Mouse (Mus musculus): ENCODE measurements around the gene Ctnna3.

Ctnna3 gene

DNA sequence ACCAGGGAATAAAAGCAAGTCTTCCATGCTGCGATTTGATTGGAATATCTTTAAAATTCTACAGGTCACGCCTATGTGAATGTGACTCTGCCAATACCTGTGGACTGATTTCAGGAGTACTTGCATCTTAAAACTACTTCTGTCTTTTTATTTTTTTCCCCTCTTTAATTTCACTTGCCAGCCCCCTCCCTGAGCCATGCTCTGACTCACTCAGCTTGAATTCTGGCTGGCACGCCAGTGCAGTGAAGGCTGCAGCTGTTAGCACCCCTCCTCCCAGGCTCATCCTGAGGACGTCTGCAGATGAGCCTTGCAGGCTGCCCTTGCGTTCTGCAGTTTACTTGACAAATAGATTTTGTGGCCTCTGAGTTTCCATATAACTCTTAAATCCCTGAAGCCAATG, 646.0 kb downstream of the Ctnna3 start:
- peak in 1 of 2 experiments; percentile 15 for DNase-seq (ENCODE audit: low spot score in 2 of 2)

DNA sequence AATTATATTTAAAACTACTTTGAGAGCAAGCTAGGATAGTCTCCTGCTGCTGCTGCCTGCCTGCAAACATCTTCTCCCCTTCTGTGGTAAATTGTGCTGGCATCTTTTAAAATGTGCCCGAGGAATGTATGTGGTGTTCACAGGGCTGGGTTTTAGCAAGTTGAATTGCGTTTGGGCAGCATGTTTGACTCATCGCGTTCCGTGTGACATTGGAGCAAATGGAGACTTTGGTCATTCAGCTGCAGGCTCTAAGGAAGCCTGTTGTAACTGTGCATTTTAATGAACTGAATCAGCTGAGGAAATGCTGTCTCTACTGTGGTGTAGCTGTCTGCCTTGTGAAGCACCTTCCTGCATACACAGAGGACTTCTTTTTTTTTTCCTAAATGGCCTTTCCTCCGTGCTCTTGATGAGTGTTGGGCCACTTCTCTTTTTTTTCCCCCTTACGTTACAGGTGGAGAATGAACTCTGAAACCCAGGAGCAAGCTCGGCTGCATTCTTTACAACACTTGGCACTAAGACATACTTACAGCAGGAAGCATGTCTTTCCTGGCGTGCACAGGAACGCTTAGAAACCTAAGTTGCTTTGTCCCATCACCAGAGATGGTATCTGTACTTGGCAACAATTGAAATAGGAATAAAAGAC, 646.6 kb downstream of the Ctnna3 start:
- no peak for DNase-seq (ENCODE audit: low spot score in 2 of 2)

DNA sequence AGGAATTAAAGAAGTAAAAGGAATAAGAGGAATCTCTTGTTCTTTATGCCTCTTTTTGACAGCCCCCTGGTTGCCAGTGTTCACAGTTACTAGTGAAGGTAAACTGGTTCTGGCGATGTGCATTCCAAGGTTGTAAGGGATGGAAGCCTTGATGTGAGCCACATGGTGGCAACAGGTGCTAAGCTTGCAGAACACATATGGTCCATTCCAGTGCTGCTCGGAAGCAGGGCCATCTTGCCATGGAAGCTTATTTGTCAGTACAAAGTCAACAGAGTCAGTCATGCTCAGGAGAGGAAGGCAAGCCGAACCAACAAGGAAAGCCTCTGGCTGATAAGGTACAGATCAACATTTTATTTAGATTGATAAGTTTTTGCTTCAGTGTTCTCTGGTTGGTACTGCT, 652.4 kb downstream of the Ctnna3 start:
- DNase-seq (ENCODE audit: low spot score in 2 of 2): no peak

DNA sequence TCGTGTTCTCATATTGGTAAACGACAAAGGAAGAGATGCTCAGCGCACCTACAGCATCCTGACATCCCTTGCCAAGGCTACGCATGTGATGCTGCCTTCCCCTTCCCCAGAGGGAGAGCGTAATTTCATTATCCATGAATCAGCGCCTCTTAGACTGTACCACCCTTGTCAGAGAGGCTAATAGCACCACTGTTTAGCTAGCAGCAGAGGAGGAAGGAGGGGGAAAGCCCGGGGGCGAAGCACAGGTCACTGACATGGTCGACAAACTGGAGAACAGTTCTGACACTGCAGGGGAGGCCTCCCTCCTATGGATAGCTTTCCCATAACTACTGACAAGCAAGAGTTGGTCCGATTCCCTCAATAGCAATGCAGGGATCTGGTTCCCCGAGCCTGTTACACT, 653.9 kb downstream of the Ctnna3 start:
- DNase-seq (ENCODE audit: low spot score in 2 of 2): no peak

DNA sequence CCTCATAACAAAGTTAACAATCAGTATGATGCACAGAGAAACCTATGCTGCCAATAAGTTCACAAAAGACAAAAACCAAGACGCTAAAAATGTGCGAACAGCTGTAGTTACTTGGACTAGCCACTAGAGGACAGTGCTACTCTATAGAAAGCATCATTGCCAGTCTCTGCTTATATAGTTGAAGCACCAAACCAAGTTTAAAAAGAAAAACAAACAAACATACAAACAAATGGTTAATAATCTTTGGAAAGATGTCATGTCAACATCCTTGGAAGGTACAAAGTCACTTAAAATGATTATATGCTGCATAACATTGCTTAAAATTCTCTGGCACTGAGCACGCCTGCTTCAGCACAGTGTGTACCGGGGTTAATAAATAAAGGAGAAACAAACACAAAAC, 654.6 kb downstream of the Ctnna3 start:
- DNase-seq (ENCODE audit: low spot score in 2 of 2): no peak

DNA sequence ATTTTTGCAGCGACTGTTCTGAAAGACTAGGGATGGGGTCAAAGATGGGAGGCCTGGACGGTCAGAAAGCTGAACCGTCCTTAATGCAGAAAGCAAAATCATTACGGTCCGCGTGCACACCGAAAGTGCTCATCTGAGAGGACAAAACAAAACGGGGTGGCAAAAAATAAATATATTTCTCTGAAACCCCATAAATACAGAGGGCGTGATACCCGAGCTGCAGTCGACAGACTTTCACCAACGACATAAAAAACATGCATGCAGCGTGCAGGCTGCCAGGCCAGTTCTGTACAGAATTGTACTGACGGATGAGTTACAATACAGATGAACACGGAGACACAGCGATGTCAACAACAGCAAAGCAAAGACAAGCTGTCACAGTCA, 656.3 kb downstream of the Ctnna3 start:
- DNase-seq (ENCODE audit: low spot score in 2 of 2): no peak

DNA sequence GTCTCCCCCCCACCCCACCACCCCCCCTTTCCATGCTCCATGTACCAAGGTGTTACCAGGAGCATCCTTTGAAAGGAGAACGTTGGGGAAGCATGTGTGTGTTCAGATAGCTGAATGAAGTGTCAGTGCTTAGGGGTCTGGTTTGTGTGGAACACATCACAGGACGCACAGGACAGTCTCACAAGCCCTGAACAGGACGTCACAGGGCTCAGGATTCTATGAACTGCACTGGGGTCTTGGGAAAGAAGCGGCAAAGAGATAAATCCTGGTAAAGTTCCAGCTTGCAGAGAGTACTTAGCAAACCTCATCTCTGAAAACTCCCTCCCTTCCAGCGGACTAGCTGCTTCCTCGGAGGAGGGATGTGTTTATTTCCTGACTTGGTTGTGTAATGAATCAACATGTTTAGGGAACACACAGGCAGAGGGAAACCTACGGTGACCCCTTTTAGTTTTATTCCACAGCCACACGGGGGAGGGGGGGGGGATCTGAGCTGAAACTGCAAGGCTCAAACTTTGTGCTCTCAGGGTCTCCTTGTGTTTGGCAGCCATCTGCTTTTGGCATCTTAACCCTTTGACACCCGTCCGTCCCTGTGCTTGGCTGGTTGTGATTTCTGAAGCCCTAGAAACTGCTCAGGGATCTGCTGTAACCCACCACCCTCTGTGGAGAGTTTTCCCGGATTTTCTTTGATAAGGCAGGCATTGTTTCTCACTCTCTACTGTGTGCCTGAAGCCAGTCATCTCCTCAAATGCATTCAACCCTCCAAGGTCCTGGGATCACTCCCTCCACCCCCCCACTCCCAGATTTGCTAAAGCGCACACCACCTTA, 656.9 kb downstream of the Ctnna3 start:
- DNase-seq (ENCODE audit: low spot score in 2 of 2): no peak

DNA sequence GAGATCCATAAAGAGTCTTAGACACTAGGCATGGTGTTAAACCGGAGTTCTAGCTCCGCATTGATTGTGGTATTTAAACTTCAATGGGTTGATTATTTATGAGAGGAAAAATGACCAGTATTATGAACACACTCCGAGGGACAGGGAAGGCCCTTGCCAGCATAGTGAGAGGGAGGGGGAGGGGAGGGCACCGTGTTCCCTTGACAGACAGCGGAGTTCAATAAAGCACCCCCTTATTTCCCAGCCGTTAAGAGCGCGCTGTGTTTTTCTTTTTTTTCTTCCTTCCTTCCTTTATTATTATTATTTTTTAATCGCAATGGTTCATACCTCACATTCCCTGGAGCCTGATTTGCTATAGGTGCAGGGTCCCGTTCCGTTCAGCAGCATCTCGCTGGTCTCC, 657.6 kb downstream of the Ctnna3 start:
- no peak for DNase-seq (ENCODE audit: low spot score in 2 of 2)

DNA sequence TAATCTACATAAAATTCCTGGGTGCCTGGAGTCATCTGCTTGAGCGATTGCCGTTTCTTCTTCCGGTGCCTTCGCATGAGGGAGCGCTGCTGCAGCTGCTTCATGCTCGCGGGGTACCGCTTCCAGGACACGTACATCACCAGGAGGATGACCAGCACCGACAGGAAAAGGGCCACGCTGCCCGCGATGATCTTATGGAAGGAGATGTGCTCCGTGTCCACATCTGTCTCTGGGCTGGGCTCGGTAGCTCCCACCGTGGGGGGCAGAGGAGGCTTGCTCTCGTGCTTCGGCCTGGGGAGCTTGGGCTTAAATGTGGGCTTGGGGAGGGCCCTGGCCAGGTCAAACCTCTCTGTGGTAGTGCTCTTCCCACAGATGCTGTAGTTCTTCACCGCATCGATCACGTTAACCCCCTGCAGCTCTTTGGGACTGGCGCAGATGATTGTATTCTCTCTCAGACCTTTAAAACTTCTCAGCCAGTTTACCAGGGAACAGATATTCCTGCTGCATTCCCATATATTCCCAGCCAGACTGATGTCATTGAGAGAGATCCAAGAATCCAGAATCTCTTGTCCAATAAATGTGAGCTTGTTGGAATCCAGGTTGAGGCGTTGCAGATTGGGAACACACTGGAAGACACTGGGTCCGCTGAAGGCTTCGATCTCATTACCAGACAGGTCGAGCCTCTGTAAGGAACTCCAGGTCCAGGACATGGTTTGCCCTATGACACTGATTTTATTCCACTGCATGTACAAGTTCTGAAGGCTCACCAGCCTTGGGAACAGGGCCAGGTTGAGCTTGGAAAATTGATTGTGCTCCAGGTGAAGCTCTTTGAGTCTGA, 658.3 kb downstream of the Ctnna3 start:
- no peak for DNase-seq (ENCODE audit: low spot score in 2 of 2)

DNA sequence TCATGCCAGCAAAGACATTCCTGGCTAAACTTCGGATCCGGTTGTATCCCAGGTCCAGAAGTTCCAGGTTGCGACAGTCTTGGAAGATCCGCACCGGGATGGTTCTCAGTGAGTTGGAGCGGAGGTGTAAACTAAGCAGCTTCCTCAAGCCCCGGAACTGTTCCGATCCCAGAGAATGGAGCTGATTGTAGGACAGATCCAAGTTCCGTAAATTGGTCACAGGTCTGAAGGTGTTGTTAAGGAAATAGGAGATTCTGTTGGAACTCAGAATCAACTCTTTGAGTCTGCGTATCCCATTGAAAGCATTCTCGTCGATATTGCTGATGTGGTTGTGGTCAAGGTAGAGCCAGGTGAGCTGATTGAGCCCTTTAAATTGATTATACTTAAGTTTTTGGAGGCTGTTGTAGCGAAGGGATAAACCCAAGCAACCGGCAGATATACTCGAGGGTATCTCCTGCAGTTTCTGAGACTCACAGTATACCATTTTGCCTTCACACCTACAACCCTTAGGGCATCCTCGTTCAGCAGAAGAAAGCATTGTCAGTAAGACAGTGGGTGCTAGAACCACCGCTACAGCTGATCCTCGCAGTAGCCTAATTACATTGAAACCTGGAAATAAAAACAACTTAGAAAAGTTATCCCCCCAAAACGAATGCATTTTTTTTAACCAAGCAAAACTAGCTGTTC, 659.0 kb downstream of the Ctnna3 start:
- DNase-seq (ENCODE audit: low spot score in 2 of 2): no peak

DNA sequence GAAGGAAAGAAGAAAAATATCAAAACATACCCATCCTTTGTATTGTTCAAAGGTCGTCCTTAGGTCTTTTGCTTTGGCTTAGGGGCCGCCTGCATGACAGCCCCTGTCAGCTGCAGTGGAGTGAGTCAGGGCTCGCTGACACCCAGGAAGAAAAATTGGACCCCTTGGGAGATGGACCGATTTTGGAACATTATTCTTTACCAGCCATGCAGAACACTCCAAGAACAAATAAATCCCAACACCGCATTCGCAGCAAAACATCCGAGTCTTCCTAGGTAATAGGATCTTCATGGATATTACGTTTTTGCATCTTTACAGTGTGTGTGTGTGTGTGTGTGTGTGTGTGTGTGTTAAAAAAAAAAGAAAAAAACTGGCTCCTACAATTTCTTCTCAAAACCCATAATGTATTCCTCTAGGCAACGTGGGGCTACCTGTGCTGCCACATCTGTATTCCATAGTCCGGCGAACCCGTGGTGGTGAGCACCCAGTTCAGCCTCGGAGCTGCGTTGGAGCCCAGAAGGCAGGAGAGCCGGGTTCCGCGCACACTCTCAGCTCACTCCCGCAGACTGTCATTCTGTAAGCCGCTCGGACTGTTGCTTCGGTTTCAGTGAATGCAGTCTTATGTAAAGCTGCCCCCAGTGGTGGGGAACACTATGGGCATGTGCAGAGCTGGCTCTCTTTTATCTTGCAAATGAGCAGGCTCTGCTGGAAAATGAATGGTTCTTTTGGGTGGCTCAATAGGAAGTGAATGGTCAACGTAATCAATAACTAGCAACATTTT, 660.0 kb downstream of the Ctnna3 start, which contains the start of gene Lrrtm3:
Gene Lrrtm3, minus strand, starts transcription at position 598 of the 781 bp plus-strand sequence.
- DNase-seq (ENCODE audit: low spot score in 2 of 2): no peak

DNA sequence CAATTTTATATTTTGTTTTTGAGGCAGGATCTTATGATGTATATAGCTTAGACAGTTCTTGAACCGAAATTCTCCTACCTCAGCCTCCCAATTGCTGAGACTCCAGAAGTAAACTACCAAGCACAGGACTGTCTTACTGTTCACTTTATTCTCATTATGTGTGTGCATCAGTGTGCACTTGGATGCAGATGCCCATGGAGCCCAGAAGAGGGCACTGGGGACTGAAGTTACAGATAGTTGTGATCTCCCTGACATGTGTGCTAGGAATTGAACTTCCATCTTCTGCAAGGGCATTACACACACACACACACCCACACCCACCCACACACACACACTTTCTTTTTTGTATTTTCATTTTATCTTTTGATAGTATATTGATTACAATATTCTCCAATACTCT, 666.6 kb downstream of the Ctnna3 start:
- DNase-seq (ENCODE audit: low spot score in 2 of 2): no peak

DNA sequence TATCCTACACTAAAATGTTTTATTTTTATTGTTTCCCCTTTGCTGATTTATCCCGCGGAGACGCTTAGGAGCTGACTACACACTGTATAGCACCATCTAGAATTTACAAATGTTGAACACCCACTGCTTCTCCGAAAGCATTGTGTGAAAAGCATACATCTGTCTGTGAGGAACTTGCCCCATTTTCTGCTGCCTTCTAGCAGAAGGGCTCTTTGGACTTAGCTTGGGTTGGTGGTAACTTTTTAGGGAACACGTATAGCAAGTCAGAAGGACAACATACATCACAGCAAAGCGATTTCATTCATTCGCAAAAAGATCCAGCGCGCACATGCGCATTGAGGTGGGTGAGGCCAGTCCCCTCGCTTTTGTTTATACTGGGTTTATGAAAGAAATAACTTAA, 685.3 kb downstream of the Ctnna3 start:
- no peak for DNase-seq (ENCODE audit: low spot score in 2 of 2)

DNA sequence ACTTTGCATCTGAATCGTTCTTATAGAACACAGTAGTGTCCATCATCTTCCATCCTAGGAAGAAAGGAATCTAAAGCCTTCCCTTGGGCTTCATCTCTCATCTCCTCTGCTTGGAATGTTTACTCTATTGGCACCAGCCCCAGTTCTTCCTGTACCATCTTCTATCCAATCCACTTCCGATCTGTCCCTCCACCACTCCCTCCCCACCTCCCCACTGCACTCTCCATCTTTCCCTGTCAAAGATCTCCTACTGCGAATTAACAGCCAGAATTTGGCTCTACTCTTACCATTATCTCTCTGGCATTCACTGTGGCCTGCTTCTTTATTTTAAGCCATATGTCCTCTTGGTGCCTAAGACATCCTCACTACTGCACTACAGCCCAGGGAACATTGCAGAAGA, 688.9 kb downstream of the Ctnna3 start:
- DNase-seq (ENCODE audit: low spot score in 2 of 2): no peak

DNA sequence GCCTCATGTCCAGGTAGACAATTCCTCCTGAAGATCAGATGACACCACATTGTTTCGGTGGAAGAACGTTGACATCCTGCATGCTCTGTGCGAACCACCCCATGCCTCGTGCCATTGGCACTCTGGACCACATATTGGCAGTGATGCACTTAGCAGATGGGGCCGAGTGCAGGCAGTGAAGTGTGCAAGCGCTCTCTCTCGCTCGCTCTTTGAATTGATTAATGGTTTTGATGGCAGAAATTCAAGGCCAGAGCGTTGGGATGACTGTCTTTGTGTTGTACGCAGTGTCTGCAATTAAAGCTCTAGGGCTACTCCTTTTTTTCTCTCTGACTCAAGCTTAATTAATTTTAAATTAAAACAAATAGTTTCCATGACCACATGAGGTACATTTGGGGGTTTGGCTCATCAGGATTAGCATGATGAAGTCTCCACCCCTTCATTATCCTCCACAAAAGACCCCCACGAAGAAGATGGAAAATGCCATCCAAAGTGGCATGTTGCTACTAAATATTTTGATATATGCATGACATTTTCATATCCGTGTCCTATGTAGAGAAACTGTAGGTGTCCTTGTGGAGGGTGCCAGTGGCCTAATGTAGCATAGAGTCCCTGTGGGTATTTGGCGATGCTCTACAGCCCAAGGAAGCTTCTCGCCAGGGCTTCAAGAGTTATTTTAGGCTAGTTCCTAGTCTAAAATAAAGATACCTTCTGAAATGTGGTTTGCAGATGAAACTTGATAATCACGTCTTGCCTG, 700.7 kb downstream of the Ctnna3 start:
- DNase-seq (ENCODE audit: low spot score in 2 of 2): no peak

DNA sequence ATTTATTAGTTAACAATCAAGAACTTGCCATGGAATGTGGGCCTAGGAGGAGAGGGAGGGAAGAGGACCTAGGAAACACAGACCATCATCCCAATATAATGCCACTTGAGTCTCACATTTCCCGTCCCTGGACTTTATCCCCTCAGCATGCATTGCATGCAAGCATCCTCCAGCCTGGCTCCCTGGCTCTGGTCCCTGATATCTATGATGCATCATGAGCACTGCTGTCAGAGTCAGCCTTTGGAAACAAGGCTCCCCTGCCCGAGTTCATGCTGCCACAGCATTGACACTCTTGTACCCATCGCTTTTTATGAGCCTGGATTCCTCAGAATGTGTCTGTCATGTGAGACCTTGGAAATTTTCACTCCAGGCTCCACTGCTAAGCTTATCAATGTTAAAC, 703.6 kb downstream of the Ctnna3 start:
- no peak for DNase-seq (ENCODE audit: low spot score in 2 of 2)

DNA sequence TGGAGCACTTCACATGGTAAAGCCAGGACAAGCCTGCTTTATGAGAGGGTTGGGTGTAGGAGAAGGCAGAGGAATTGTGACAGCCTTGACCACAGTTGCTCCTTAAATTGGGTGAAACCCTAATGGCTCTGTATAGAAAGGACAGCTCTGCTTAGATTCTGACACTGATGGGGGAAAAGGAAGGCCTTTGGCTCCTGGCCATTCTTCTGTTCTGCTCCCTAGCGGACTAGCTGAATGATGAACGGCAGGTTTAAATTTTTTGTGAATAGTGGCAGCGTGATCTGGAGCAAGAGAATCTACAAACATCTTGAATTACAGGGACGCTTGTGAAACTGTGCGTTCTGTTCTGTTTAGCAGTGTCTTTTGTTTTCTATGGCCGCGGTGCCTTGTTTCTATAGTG, 705.6 kb downstream of the Ctnna3 start:
- no peak for DNase-seq (ENCODE audit: low spot score in 2 of 2)

DNA sequence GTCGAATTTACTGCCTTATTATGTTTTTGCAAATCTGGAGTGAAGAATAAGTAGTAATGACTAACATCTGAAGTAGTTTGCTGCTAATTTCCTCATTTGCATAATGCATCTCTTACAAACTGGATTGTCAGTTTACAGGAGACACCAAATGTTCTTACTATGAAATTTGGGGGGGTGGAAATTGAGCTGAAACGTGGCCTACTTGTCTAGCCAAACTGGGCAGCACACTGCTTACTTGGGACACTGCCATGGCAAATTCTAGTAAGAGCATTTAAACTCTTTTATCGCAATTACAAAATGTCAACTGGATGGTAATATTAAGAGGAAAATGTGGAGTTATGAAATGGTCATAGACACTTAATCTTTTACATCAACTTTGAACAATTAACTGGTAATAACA, 716.6 kb downstream of the Ctnna3 start:
- no peak for DNase-seq (ENCODE audit: low spot score in 2 of 2)

DNA sequence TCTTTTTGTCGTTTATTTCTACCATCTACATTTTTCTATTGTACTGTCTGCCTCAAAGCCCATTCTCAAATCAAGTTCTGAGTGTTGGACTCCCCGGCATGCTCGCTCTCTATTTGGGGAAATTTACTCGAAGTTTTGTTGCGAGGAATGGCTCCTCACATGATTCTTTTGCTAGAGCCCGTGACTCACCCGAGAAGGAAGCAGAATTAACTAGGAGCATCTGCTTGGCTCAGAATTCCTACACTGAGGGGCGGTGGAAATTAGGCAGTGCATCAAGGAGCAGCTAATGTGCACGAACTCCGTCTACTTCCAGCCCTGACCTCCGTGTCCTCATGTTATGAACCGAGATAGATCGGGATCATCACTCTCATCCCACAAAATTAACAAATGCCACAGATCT, 751.8 kb downstream of the Ctnna3 start:
- no peak for DNase-seq (ENCODE audit: low spot score in 2 of 2)

DNA sequence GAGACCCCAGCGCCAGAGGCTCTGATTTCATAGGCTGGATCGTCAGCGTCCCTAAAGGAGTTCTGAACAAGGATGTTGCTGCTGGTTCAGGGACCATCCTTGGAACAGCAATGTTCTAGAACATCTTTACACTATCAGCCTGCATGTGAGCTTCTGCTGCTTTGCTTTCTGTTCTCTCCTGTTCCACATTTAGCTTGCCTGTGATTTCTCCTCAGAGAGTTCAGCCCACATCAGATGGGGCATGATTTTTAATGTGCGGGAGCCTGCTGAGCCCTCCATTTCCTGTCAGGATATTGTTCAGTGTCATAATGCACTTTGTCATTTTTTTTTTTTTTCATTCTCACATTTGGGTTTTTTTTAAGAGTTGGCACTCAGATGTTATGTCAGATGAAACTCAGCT, 752.8 kb downstream of the Ctnna3 start:
- DNase-seq (ENCODE audit: low spot score in 2 of 2): no peak

All from urinary bladder, postnatal 36 days (tissue).